Mouse (Mus musculus): Measurements from ENCODE around the gene Actl11. TPM values are rescaled to one million over a fixed set of nuclear protein-coding genes. Genes with fewer than 3 reads are reported as not detected.

The Actl11 gene
- total RNA-seq, 2 experiments from 2014 or later = not detected

Other genes with a start within 250 kb of the Actl11 start
- gene Gnat1, start 248.8 kb upstream of the Actl11 start, total RNA-seq (2021) = under 1 TPM; 0.42 to 0.66 TPM
- 10 to 100 TPM; 11.7 to 16.2 TPM for gene Sema3f, start 218.0 kb upstream of the Actl11 start, total RNA-seq (2021)
- gene Rbm5, start 157.5 kb upstream of the Actl11 start, total RNA-seq (2021) = 100 to 1,000 TPM; 147 to 166 TPM
- gene Rbm6, start 55.2 kb upstream of the Actl11 start, total RNA-seq (2021) = 10 to 100 TPM; 57.0 to 57.8 TPM
- 10 to 100 TPM; 21.2 to 21.9 TPM for gene Mon1a, start 40.3 kb upstream of the Actl11 start, total RNA-seq (2021)
- gene Mst1r, start 21.6 kb upstream of the Actl11 start, total RNA-seq (2021) = 1 to 10 TPM; 1.2 to 1.7 TPM
- 100 to 1,000 TPM; 382 to 398 TPM for gene Camkv, start 7.2 kb downstream of the Actl11 start, total RNA-seq (2021)
- gene Traip, start 21.7 kb downstream of the Actl11 start, total RNA-seq (2021) = 10 to 100 TPM in 1 of 2 experiments, 1 to 10 TPM in 1; 9.3 to 12.0 TPM
- 1 to 10 TPM; 3.6 to 4.2 TPM for gene Uba7, start 47.0 kb downstream of the Actl11 start, total RNA-seq (2021)
- under 1 TPM in 1 of 2 experiments, not detected in 1; 0.79 TPM for gene Gm20661, start 54.6 kb downstream of the Actl11 start, total RNA-seq (2021)
- gene Inka1, start 57.4 kb downstream of the Actl11 start, total RNA-seq (2021) = 1 to 10 TPM; 2.7 to 3.1 TPM
- gene Cdhr4, start 64.0 kb downstream of the Actl11 start, total RNA-seq (2021) = 1 to 10 TPM; 1.7 to 1.9 TPM
- gene Gm20662, start 67.9 kb downstream of the Actl11 start, total RNA-seq (2021) = 1 to 10 TPM; 2.1 to 3.2 TPM
- gene Ip6k1, start 74.0 kb downstream of the Actl11 start, total RNA-seq (2021) = 100 to 1,000 TPM; 175 to 179 TPM
- 10 to 100 TPM; 19.0 to 22.1 TPM for gene Gmppb, start 120.8 kb downstream of the Actl11 start, total RNA-seq (2021)
- gene Amigo3, start 124.7 kb downstream of the Actl11 start, total RNA-seq (2021) = 1 to 10 TPM; 1.5 to 2.0 TPM
- not detected for gene Mst1, start 152.0 kb downstream of the Actl11 start, total RNA-seq (2021)
- 100 to 1,000 TPM in 1 of 2 experiments, 10 to 100 TPM in 1; 93.9 to 103 TPM for gene Rnf123, start 154.9 kb downstream of the Actl11 start, total RNA-seq (2021)
- 10 to 100 TPM; 33.3 to 35.4 TPM for gene Apeh, start 166.1 kb downstream of the Actl11 start, total RNA-seq (2021)